Mouse (Mus musculus) olfactory bulb, adult 2 months (tissue): ENCODE measurements at regions not wholly inside any gene's neighbourhood (a gene's known extent, or its start where the extent isn't known, plus 50 kb on each side); places are given as distances from the start of the nearest gene placed in this dataset.

Experiments
- H3K27ac ChIP-seq: fragments of 200-500 bp; 2 replicates; pipeline ENCODE4 v1.5.1; 2012; ENCODE audit warnings: low read depth, low read length; ENCODE audit not compliant: insufficient read depth
- H3K4me1 ChIP-seq: fragments of 200-500 bp; 2 replicates; pipeline ENCODE4 v1.6.1; 2012; ENCODE audit warnings: low read length; ENCODE audit not compliant: control insufficient read depth, insufficient read depth
- H3K4me3 ChIP-seq: fragments of 200-500 bp; 2 replicates; pipeline ENCODE4 v1.5.1; 2012; ENCODE audit warnings: mild to moderate bottlenecking, low read depth, low read length, moderate library complexity; ENCODE audit not compliant: insufficient read depth
- CTCF ChIP-seq: fragments of 200-500 bp; IDR thresholded peaks from 2 replicates; pipeline ENCODE4 v1.5.1; 2012; ENCODE audit warnings: low read depth, mild to moderate bottlenecking, low read length, moderate library complexity; ENCODE audit not compliant: insufficient read depth
- POLR2A ChIP-seq: fragments of 200-500 bp; IDR thresholded peaks from 2 replicates; pipeline ENCODE4 v1.6.1; 2012; ENCODE audit warnings: mild to moderate bottlenecking, low read depth, low read length, moderate library complexity; ENCODE audit not compliant: insufficient read depth
- WGBS: fragments of 180-500 bp; shearing (Covaris S2); methylation state at CpG from one replicate; pipeline ENCODE4 v1.1.7; 2018; 5-methylcytosine and 5-hydroxymethylcytosine counted together

GRCm38 (mm10) chr11:24226755-24227154 lies 148.9 kb downstream of the Bcl11a start:
- 88% methylated on average over 3 of the region's 3 CpGs for WGBS
- Histone ChIP-seq H3K4me1 (no peaks in the 10 kb centered on the region), H3K27ac (no peak overlapping the region), H3K4me3 (no peak overlapping the region)
- TF ChIP-seq POLR2A (no peak), CTCF (no peak)

DNA sequence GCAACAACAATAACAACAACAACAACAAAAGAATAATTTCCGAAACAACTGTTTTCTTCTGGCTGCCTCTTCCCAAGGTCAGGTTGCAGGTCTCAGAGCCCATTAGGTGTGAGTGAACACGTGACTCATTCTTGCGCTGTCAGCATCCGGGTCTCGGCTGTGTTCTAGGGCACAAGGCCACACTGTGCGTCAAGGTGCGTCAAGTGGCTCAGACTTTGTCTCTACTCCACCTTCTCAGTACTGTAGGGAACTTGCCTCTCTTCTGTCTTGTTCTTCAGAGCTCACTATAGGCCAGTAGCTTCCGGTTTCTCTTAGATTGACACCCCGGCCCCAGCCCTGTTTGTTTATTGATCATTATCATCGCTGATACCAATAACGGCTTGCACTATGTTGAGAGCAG lies 155.5 kb downstream of the Bcl11a start:
- no peaks in the 10 kb centered on the region for H3K4me1 ChIP-seq
- H3K27ac ChIP-seq = no peak overlapping the region
- TF ChIP-seq POLR2A (no peak), CTCF (no peak)
- 96% methylated on average over 11 of the region's 11 CpGs for WGBS
- H3K4me3 ChIP-seq = no peak overlapping the region

DNA sequence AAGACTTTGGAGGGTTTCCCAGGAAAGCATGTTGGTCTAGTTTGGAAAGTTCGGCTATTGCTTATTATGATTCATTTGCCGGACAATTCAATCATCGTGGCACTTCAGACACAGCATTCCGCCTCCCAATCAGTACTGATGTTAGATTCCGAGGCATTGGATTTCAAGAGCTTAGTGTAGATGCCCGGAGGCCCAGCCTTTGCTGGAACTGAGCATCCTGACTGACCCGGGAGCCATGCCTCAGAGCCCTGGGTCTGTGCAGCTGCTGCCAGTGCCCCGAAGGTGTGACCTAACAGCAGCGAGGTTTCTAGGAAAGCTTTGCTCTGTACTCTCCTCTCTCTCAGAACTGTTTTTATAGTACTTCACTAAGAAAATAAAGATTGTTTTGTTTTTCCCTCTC lies 156.0 kb downstream of the Bcl11a start:
- Histone ChIP-seq H3K4me3 (no peak overlapping the region), H3K4me1 (no peaks in the 10 kb centered on the region), H3K27ac (no peak overlapping the region)
- TF ChIP-seq POLR2A (no peak), CTCF (no peak)
- WGBS = 76% methylated on average over 9 of the region's 9 CpGs

DNA sequence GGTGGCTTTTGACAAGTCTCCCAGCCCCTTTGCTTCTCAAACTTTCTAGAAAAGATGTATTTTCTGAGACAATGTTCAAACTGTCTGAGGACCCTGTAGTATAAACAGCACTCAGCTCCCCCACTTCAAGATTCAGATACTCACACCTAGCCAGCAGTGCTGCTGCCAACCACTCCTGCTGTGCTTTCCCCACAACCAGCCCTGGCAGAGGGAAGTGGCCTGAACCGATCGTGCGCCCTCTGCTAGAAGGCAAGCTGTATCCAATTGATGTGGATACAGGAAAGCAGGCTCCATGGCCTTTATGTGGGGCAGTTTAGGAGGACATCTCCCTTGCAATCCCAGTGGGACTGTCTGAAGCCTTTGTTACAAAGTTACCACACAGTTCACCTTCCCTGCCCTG lies 156.6 kb downstream of the Bcl11a start:
- H3K4me1 ChIP-seq = no peaks in the 10 kb centered on the region
- H3K4me3 ChIP-seq = no peak overlapping the region
- H3K27ac ChIP-seq = no peak overlapping the region
- 67% methylated on average over 3 of the region's 3 CpGs for WGBS
- no peak for TF ChIP-seq CTCF
- TF ChIP-seq POLR2A = no peak

GRCm38 (mm10) chr11:24235326-24235725 lies 157.5 kb downstream of the Bcl11a start:
- no peaks in the 10 kb centered on the region for H3K4me1 ChIP-seq
- 91% methylated on average over 4 of the region's 4 CpGs for WGBS
- H3K4me3 ChIP-seq = no peak overlapping the region
- H3K27ac ChIP-seq = no peak overlapping the region
- TF ChIP-seq CTCF (no peak), POLR2A (no peak)

GRCm38 (mm10) chr11:24239631-24240030 lies 161.8 kb downstream of the Bcl11a start:
- no peak overlapping the region for H3K4me3 ChIP-seq
- H3K27ac ChIP-seq = no peak overlapping the region
- TF ChIP-seq CTCF (no peak), POLR2A (no peak)
- 93% methylated on average over 6 of the region's 6 CpGs for WGBS
- H3K4me1 ChIP-seq = no peaks in the 10 kb centered on the region

GRCm38 (mm10) chr11:24242096-24242495 lies 164.2 kb downstream of the Bcl11a start:
- TF ChIP-seq POLR2A = no peak
- TF ChIP-seq CTCF = no peak
- no peaks in the 10 kb centered on the region for H3K4me1 ChIP-seq
- H3K4me3 ChIP-seq = no peak overlapping the region

DNA sequence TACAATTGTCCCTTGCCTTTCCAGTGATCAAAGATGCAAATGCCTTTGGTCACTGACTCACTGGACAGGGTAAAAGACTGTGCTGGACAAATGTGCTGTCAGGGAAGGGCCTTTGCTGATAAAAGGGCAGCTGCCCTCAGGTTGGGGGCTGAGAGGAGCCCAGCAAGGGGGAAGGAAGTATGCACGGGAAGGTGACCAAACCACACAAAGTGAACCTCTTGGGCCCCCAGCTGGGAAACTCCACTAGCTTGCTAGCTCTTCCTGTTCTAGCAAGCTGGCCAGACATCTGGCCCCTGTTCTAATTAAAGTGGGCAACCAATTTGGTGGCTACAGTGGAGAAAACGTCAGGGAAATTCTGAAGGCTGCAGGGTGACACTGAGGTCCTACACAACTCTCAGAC lies 165.0 kb downstream of the Bcl11a start:
- WGBS = 66% methylated on average over 2 of the region's 2 CpGs
- no peak overlapping the region for H3K4me3 ChIP-seq

More at GRCm38 (mm10) chr11:24242096-24242495, 164.2 kb downstream of the Bcl11a start:
- H3K27ac ChIP-seq = no peak overlapping the region
- WGBS = 95% methylated on average over 4 of the region's 4 CpGs

DNA sequence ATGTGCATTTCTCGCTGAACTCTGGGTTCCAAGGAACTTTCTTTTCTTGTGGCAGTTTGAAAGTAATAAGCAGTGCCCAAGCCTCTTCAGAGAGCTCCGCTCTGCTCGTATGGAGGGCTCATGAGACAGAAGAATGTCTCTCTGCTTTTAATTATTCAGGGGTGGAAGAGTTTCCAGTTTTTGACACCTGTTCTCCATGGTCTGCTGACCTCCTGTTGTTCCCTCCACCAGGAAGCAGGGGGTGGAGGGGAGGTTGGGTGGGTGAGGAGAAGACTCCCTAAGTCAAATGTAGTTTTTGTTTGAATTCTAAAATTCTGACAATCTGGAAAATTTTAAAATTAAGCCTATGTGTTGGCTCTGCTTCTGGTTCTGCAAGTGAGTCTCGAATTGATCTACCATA lies 167.5 kb downstream of the Bcl11a start:
- Histone ChIP-seq H3K27ac (no peak overlapping the region), H3K4me1 (no peaks in the 10 kb centered on the region), H3K4me3 (no peak overlapping the region)
- TF ChIP-seq CTCF (no peak), POLR2A (no peak)
- WGBS = 91% methylated on average over 4 of the region's 4 CpGs

More for the DNA sequence above, 165.0 kb downstream of the Bcl11a start:
- Histone ChIP-seq H3K4me1 (no peaks in the 10 kb centered on the region), H3K27ac (no peak overlapping the region)
- no peak for TF ChIP-seq CTCF
- no peak for TF ChIP-seq POLR2A

DNA sequence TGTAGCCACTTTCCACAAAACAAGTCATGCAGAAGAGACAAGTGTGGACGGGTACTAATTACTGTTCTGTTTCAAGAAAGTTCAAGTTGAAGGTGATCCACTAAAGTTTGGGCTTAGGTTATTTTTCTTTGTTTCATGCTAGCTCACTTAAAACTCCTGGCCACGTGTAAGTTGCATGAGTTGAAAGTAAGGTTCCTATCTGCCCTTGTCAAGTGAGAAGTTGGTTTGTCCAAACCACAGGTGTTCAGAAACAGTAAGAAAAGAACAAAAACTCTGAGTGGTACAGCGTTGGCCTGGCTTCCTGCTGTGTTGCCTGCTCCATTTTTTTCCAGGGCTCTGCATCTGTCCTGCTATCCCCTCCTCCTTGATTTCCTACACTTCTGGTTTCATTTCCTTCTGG lies 168.5 kb downstream of the Bcl11a start:
- no peak for TF ChIP-seq CTCF
- TF ChIP-seq POLR2A = no peak
- Histone ChIP-seq H3K27ac (no peak overlapping the region), H3K4me1 (no peaks in the 10 kb centered on the region), H3K4me3 (no peak overlapping the region)
- 67% methylated on average over 3 of the region's 3 CpGs for WGBS
